Mouse (Mus musculus): ENCODE measurements around the gene Nus1. TPM values are rescaled to one million over a fixed set of nuclear protein-coding genes. Genes with fewer than 3 reads are reported as not detected.
A peak's percentile ranks its signal among the peaks of the same experiment; 100 is the strongest.

The Nus1 gene
- polyA plus RNA-seq (2016; fragmentation: Nextera tagmentation; extraction: Ambion mirVana) = 14.3 and 14.9 TPM in 2 replicates

GRCm38 (mm10) chr10:52417299-52417997 lies at the start of gene Nus1:
Gene Nus1 (plus strand): TSS chr10:52417547.
- 2% methylated on average over 60 of the region's 79 CpGs for WGBS
- peak; percentile 97 for DNase-seq (ENCODE audit: low spot score)
- peaks cover 18% of the 10 kb centered on the region for H3K4me1 ChIP-seq
- H3K27me3 ChIP-seq (ENCODE audit: low read depth, poor library complexity, severe bottlenecking) = no peaks in the 10 kb centered on the region
- peak within 1 kb of the TSS; percentile 95 for H3K27ac ChIP-seq
- no peaks in the 10 kb centered on the region for H3K9me3 ChIP-seq (replicated peaks)
- peak within 1 kb of the TSS; percentile 97 for H3K4me3 ChIP-seq
- peaks cover 18% of the 10 kb centered on the region for H3K36me3 ChIP-seq

- Histone ChIP-seq H3K4me1 (no peaks in the 10 kb centered on the region), H3K27me3 (ENCODE audit: low read depth, poor library complexity, severe bottlenecking) (no peaks in the 10 kb centered on the region), H3K36me3 (0 out of 2 replicates have a peak, but pooled peaks cover 5% of the 10 kb centered on the region), H3K4me3 (no peak overlapping the region), H3K27ac (no peak overlapping the region), H3K9me3 (replicated peaks) (no peaks in the 10 kb centered on the region)
- DNase-seq (ENCODE audit: low spot score) = no peak
- 93% methylated on average over 4 of the region's 4 CpGs for WGBS
These were observed 49.0 kb upstream of the Nus1 start for GRCm38 (mm10) chr10:52368376-52368775.

- Histone ChIP-seq H3K27ac (no peak overlapping the region), H3K36me3 (0 out of 2 replicates have a peak, but pooled peaks cover 2% of the 10 kb centered on the region), H3K9me3 (replicated peaks) (no peaks in the 10 kb centered on the region), H3K27me3 (ENCODE audit: low read depth, poor library complexity, severe bottlenecking) (no peaks in the 10 kb centered on the region), H3K4me3 (no peak overlapping the region), H3K4me1 (no peaks in the 10 kb centered on the region)
- 87% methylated on average over 4 of the region's 4 CpGs for WGBS
- DNase-seq (ENCODE audit: low spot score) = no peak
These were observed 43.5 kb upstream of the Nus1 start for GRCm38 (mm10) chr10:52373834-52374233.

DNA sequence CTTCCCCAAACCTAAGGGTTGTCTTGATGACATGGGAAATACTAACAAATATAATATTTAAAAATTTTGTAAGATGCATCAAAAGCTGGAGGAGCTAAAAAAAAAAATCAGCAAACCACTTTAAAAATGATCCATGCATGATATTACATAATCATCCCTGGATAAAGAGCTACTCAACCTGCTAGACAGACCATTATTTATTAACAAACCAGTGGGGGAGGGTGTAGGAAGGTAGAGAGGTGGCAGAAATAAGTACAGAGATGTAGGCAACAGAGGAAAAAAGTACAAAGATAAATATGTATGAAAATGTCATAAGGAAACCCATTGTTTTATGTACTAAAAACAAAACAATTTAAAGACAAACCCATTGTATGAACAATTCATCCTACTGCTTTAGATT lies 42.7 kb upstream of the Nus1 start:
- H3K27me3 ChIP-seq (ENCODE audit: low read depth, poor library complexity, severe bottlenecking) = no peaks in the 10 kb centered on the region
- H3K9me3 ChIP-seq (replicated peaks) = no peaks in the 10 kb centered on the region
- H3K4me3 ChIP-seq = no peak overlapping the region
- no peak for DNase-seq (ENCODE audit: low spot score)
- 0 out of 2 replicates have a peak, but pooled peaks cover 4% of the 10 kb centered on the region for H3K4me1 ChIP-seq
- 0 out of 2 replicates have a peak, but pooled peaks cover 2% of the 10 kb centered on the region for H3K36me3 ChIP-seq
- no peak overlapping the region for H3K27ac ChIP-seq

DNA sequence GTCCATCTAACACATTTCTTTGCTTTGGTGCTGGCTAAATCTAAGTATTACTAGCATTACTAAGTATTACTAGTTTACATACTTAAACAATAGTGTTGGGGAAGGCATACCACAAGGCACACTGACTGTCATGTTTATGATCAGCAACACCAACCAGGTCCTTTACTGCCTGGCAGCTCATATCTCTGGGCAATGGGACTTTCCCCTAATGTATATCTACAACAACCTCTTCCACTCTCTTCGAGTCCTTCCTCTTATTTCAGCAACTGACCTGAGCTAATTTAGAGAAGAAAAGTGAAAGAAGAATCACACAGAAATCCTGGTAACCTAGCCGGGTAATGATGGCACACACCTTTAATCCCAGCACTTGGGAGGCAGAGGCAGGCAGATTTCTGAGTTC lies 40.9 kb upstream of the Nus1 start:
- H3K27me3 ChIP-seq (ENCODE audit: low read depth, poor library complexity, severe bottlenecking) = no peaks in the 10 kb centered on the region
- 96% methylated on average over 2 of the region's 2 CpGs for WGBS
- 0 out of 2 replicates have a peak, but pooled peaks cover 2% of the 10 kb centered on the region for H3K36me3 ChIP-seq
- no peak overlapping the region for H3K4me3 ChIP-seq
- H3K27ac ChIP-seq = no peak overlapping the region
- H3K9me3 ChIP-seq (replicated peaks) = no peaks in the 10 kb centered on the region
- peaks cover 16% of the 10 kb centered on the region for H3K4me1 ChIP-seq
- DNase-seq (ENCODE audit: low spot score) = no peak

DNA sequence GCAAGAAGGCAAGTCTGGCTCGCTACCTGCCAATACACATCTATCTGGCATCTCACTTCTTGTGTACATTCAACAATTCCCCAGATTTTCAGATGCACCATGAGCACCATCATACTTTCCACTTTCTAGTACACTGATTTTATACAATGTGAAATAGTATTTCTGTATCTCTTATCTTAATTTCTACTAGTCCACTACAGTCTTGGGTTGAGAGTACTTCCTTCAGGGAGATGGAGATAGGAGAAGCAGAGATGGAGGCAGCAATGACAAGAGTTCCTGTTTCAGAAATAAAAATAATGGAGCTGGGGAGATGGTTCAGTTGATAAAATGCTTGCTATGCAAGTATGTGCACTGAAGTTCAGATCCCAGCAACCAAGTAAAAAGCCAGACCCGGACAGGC lies 39.5 kb upstream of the Nus1 start:
- Histone ChIP-seq H3K9me3 (replicated peaks) (no peaks in the 10 kb centered on the region), H3K27me3 (ENCODE audit: low read depth, poor library complexity, severe bottlenecking) (no peaks in the 10 kb centered on the region), H3K4me1 (peaks cover 20% of the 10 kb centered on the region), H3K4me3 (no peak overlapping the region), H3K27ac (no peak overlapping the region), H3K36me3 (no peaks in the 10 kb centered on the region)
- no peak for DNase-seq (ENCODE audit: low spot score)
- WGBS = 96% methylated on average over 2 of the region's 2 CpGs

DNA sequence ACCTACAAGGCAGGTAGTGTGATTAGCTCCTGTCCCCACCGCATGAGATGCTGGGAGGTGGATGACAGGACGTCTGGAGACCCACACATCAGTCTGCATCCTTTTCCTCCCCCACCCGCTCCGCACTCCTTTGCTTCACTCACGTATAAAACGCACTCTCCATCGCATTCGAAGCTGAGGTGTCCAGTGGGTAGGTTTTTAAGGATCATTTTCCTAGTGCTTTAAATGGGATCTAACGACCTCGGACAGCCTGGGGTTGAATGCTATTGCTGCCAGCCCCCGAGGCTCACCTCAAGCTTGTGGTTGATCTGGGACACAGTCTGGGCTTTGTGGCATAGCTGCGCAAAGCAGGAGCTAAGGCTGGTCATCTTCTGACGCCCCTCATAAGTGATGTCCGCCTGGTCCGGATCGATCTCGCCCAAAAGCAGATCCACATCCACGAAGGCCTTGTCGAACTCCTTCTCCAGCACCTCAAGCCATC lies 36.0 kb upstream of the Nus1 start:
- Histone ChIP-seq H3K36me3 (no peaks in the 10 kb centered on the region), H3K27me3 (ENCODE audit: low read depth, poor library complexity, severe bottlenecking) (no peaks in the 10 kb centered on the region), H3K27ac (peak overlapping the region; percentile 97), H3K9me3 (replicated peaks) (no peaks in the 10 kb centered on the region), H3K4me3 (peak overlapping the region; percentile 95), H3K4me1 (peaks cover 27% of the 10 kb centered on the region)
- no peak for DNase-seq (ENCODE audit: low spot score)
- WGBS = 0% methylated on average over 19 of the region's 19 CpGs

- WGBS = under 1% methylated on average over 71 of the region's 71 CpGs
- DNase-seq (ENCODE audit: low spot score) = peak; percentile 94
- H3K4me1 ChIP-seq = peaks cover 27% of the 10 kb centered on the region
- H3K4me3 ChIP-seq = peak within 1 kb of the TSS; percentile 95
- H3K9me3 ChIP-seq (replicated peaks) = no peaks in the 10 kb centered on the region
- peak within 1 kb of the TSS; percentile 97 for H3K27ac ChIP-seq
- H3K36me3 ChIP-seq = no peaks in the 10 kb centered on the region
- H3K27me3 ChIP-seq (ENCODE audit: low read depth, poor library complexity, severe bottlenecking) = no peaks in the 10 kb centered on the region
These were observed 35.3 kb upstream of the Nus1 start, which contains the start of gene Gopc for GRCm38 (mm10) chr10:52381845-52382591. Gene Gopc (minus strand): TSS chr10:52382124.

- Histone ChIP-seq H3K9me3 (replicated peaks) (no peaks in the 10 kb centered on the region), H3K36me3 (no peaks in the 10 kb centered on the region), H3K27me3 (ENCODE audit: low read depth, poor library complexity, severe bottlenecking) (no peaks in the 10 kb centered on the region), H3K4me1 (peaks cover 27% of the 10 kb centered on the region), H3K27ac (peak overlapping the region; percentile 97; the same call in 1 of the 2 replicates), H3K4me3 (peak overlapping the region; percentile 95)
- no peak for DNase-seq (ENCODE audit: low spot score)
- 85% methylated on average over 6 of the region's 6 CpGs for WGBS
These were observed 34.3 kb upstream of the Nus1 start for GRCm38 (mm10) chr10:52383022-52383421.

- 100% methylated on average over 1 of the region's 1 CpGs for WGBS
- Histone ChIP-seq H3K9me3 (replicated peaks) (no peaks in the 10 kb centered on the region), H3K27me3 (ENCODE audit: low read depth, poor library complexity, severe bottlenecking) (no peaks in the 10 kb centered on the region), H3K4me3 (no peak overlapping the region), H3K36me3 (no peaks in the 10 kb centered on the region), H3K27ac (no peak overlapping the region), H3K4me1 (peaks cover 27% of the 10 kb centered on the region)
- no peak for DNase-seq (ENCODE audit: low spot score)
These were observed 33.8 kb upstream of the Nus1 start for GRCm38 (mm10) chr10:52383522-52383921.

DNA sequence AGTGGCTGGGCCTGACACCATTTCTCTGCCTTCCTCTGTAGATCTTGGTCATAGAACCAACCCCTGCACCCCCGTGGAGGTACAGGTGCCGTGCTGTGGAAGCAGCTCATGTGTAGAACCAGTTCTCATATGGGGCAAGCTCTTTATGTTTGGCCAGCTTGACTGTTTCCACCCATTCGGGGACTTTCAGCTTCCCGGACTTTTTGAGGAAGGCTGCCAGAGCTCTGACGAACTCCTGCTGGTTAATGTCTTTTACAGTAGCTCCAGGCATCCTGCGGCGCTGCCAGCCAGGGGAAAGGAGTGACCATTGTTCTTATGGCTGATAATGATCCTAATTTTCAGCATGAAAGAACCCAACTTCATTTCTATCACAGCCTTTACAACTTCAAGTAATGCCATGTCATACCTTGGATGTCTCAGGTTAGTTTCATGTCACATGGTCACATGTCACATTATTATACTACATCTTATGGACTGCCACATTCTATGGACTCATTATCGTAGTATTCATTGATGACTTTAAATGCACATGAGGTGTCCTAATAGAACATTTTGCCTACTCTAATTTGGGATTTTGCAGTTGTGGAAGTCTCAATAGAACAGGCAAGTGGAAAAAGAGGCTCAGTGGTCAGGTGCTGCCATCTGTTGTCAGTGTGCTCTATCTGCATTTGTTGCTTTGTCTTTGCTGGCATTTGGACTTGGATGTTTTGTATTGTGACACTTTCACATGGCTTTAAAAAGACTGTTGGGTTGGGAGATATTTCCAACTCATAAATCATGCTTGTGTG lies 32.3 kb upstream of the Nus1 start:
- no peaks in the 10 kb centered on the region for H3K36me3 ChIP-seq
- peak; percentile 39 for DNase-seq (ENCODE audit: low spot score)
- H3K27ac ChIP-seq = no peak overlapping the region
- WGBS = 63% methylated on average over 8 of the region's 8 CpGs
- no peak overlapping the region for H3K4me3 ChIP-seq
- peaks cover 35% of the 10 kb centered on the region for H3K4me1 ChIP-seq
- no peaks in the 10 kb centered on the region for H3K27me3 ChIP-seq (ENCODE audit: low read depth, poor library complexity, severe bottlenecking)
- H3K9me3 ChIP-seq (replicated peaks) = no peaks in the 10 kb centered on the region

GRCm38 (mm10) chr10:52387192-52387591 lies 30.2 kb upstream of the Nus1 start:
- WGBS = 78% methylated on average over 4 of the region's 4 CpGs
- Histone ChIP-seq H3K4me1 (peaks cover 24% of the 10 kb centered on the region), H3K27ac (no peak overlapping the region), H3K27me3 (ENCODE audit: low read depth, poor library complexity, severe bottlenecking) (no peaks in the 10 kb centered on the region), H3K4me3 (no peak overlapping the region), H3K36me3 (no peaks in the 10 kb centered on the region), H3K9me3 (replicated peaks) (no peaks in the 10 kb centered on the region)
- no peak for DNase-seq (ENCODE audit: low spot score)

All from limb, embryonic 10.5 days (tissue).